Mouse (Mus musculus) CH12.LX (cell line): ENCODE data around the gene Noto. TPM values are rescaled to one million over a fixed set of nuclear protein-coding genes. Genes with fewer than 3 reads are reported as not detected.

Source experiments
- DNase-seq: peaks from one replicate; pipeline ENCODE4 v3.0.0-alpha.2; 2013; ENCODE audit errors: extremely low read depth
- H3K27ac ChIP-seq: 2 replicates; pipeline ENCODE4 v1.5.1; 2012; ENCODE audit warnings: low read depth, mild to moderate bottlenecking, control low read depth, moderate library complexity; ENCODE audit not compliant: insufficient read depth
- H3K27me3 ChIP-seq: replicated peaks from 2 replicates; pipeline ENCODE3; 2012; ENCODE audit warnings: inconsistent platforms
- H3K36me3 ChIP-seq, 2 experiments: replicated peaks in 1 of 2; 2 replicates each; pipeline versions ENCODE3 to v1.6.1; 2012; ENCODE audit warnings: inconsistent platforms in 1 of 2, low read length in 1 of 2, mild to moderate bottlenecking in 1 of 2, mixed read lengths in 1 of 2, moderate library complexity in 1 of 2; ENCODE audit not compliant: control insufficient read depth in 1 of 2, insufficient read depth in 1 of 2
- H3K4me1 ChIP-seq, 2 experiments: 2 replicates each; pipeline ENCODE4 v1.6.1; 2012; ENCODE audit warnings: inconsistent platforms in 1 of 2, moderate library complexity in 1 of 2; ENCODE audit not compliant: insufficient read depth in 2 of 2, control insufficient read depth in 1 of 2
- H3K4me2 ChIP-seq: 2 replicates; pipeline ENCODE4 v1.6.1; 2012; ENCODE audit warnings: low read depth, mild to moderate bottlenecking, control low read depth; ENCODE audit not compliant: poor library complexity, insufficient read depth, severe bottlenecking
- H3K4me3 ChIP-seq, 3 experiments: fragments of 150-350 bp in 1 of 3; sonication (generic) in 1 of 3; replicated peaks in 1 of 3; 2 replicates each; pipeline versions ENCODE3 to v1.5.1; 2011 to 2012; ENCODE audit warnings: low read depth in 2 of 3, low read length in 2 of 3, mild to moderate bottlenecking in 2 of 3, moderate library complexity in 2 of 3, control low read depth in 1 of 3, improper control_type of control experiment in 1 of 3, inconsistent platforms in 1 of 3, mixed read lengths in 1 of 3; ENCODE audit not compliant: poor library complexity in 1 of 3
- H3K79me2 ChIP-seq: replicated peaks from 2 replicates; pipeline ENCODE4 v1.6.1; 2012; ENCODE audit warnings: mild to moderate bottlenecking, moderate library complexity; ENCODE audit not compliant: control insufficient read depth, poor library complexity, insufficient read depth, severe bottlenecking; ENCODE audit errors: extremely low read depth
- H3K9ac ChIP-seq: 2 replicates; pipeline ENCODE4 v1.6.1; 2012; ENCODE audit warnings: low read depth, mild to moderate bottlenecking, control low read depth, moderate library complexity; ENCODE audit not compliant: insufficient read depth
- H3K9me3 ChIP-seq: replicated peaks from 2 replicates; pipeline ENCODE3; 2012; ENCODE audit warnings: low read length, inconsistent platforms, mixed read lengths
- BHLHE40 ChIP-seq: IDR thresholded peaks from 2 replicates; pipeline ENCODE4 v1.6.1; 2011; ENCODE audit warnings: mild to moderate bottlenecking, low read depth, low read length, improper control_type of control experiment
- CHD1 ChIP-seq: IDR thresholded peaks from 2 replicates; pipeline ENCODE4 v1.6.1; 2012; ENCODE audit warnings: low read depth, low read length, improper control_type of control experiment, inconsistent platforms
- CHD2 ChIP-seq: IDR thresholded peaks from 2 replicates; pipeline ENCODE4 v1.6.1; 2011; ENCODE audit warnings: low read length, improper control_type of control experiment
- CTCF ChIP-seq, 2 experiments: IDR thresholded peaks in 1 of 2; conservative IDR thresholded peaks in 1 of 2; 2 replicates each; pipeline ENCODE4 v1.5.1; 2011 to 2012; ENCODE audit warnings: low read depth in 2 of 2, low read length in 2 of 2, improper control_type of control experiment in 1 of 2, inconsistent platforms in 1 of 2, mild to moderate bottlenecking in 1 of 2, moderate library complexity in 1 of 2
- GABPA ChIP-seq: IDR thresholded peaks from 2 replicates; pipeline ENCODE4 v1.6.1; 2012; ENCODE audit warnings: low read depth, low read length, improper control_type of control experiment, inconsistent platforms; ENCODE audit not compliant: insufficient replicate concordance
- HCFC1 ChIP-seq: IDR thresholded peaks from 2 replicates; pipeline ENCODE4 v1.6.1; 2012; ENCODE audit warnings: low read depth, mild to moderate bottlenecking, inconsistent platforms, low read length, improper control_type of control experiment
- JUN ChIP-seq: IDR thresholded peaks from 2 replicates; pipeline ENCODE4 v1.6.1; 2011; ENCODE audit warnings: low read depth, mild to moderate bottlenecking, low read length, improper control_type of control experiment, moderate library complexity; ENCODE audit not compliant: insufficient read depth
- JUND ChIP-seq: conservative IDR thresholded peaks from 2 replicates; pipeline ENCODE4 v1.6.1; 2011; ENCODE audit warnings: low read depth, low read length, improper control_type of control experiment
- MAZ ChIP-seq: IDR thresholded peaks from 2 replicates; pipeline ENCODE4 v1.6.1; 2012; ENCODE audit warnings: low read depth, mild to moderate bottlenecking, inconsistent platforms, low read length, improper control_type of control experiment, moderate library complexity
- MEF2A ChIP-seq: IDR thresholded peaks from 2 replicates; pipeline ENCODE4 v1.6.1; 2014; ENCODE audit warnings: low read depth, mild to moderate bottlenecking, inconsistent platforms, low read length, improper control_type of control experiment, borderline replicate concordance
- MXI1 ChIP-seq: IDR thresholded peaks from 2 replicates; pipeline ENCODE4 v1.6.1; 2011; ENCODE audit warnings: mild to moderate bottlenecking, low read depth, low read length, improper control_type of control experiment
- MYC ChIP-seq: IDR thresholded peaks from 2 replicates; pipeline ENCODE4 v1.6.1; 2011; ENCODE audit warnings: low read depth, mild to moderate bottlenecking, improper control_type of control experiment, low read length
- NELFE ChIP-seq: IDR thresholded peaks from 2 replicates; pipeline ENCODE4 v1.6.1; 2011; ENCODE audit warnings: low read depth, low read length, improper control_type of control experiment
- NRF1 ChIP-seq: IDR thresholded peaks from 2 replicates; pipeline ENCODE4 v1.6.1; 2014; ENCODE audit warnings: low read depth, mild to moderate bottlenecking, inconsistent platforms, low read length, improper control_type of control experiment, moderate library complexity
- PAX5 ChIP-seq: IDR thresholded peaks from 2 replicates; pipeline ENCODE4 v1.6.1; 2012; ENCODE audit warnings: low read length, inconsistent platforms, mixed read lengths
- POLR2A ChIP-seq: IDR thresholded peaks from 2 replicates; pipeline ENCODE4 v1.6.1; 2011; ENCODE audit warnings: low read depth, mild to moderate bottlenecking, improper control_type of control experiment, low read length
- POLR2AphosphoS2 ChIP-seq: IDR thresholded peaks from 2 replicates; pipeline ENCODE4 v1.6.1; 2011; ENCODE audit warnings: low read depth, low read length, improper control_type of control experiment
- RAD21 ChIP-seq: IDR thresholded peaks from 2 replicates; pipeline ENCODE4 v1.6.1; 2011; ENCODE audit warnings: low read depth, mild to moderate bottlenecking, low read length, improper control_type of control experiment, moderate library complexity
- SIN3A ChIP-seq: IDR thresholded peaks from 2 replicates; pipeline ENCODE4 v1.6.1; 2012; ENCODE audit warnings: low read length, improper control_type of control experiment, inconsistent platforms
- SMC3 ChIP-seq: IDR thresholded peaks from 2 replicates; pipeline ENCODE4 v1.6.1; 2011; ENCODE audit warnings: low read depth, low read length, improper control_type of control experiment
- TBP ChIP-seq: conservative IDR thresholded peaks from 2 replicates; pipeline ENCODE4 v1.6.1; 2011; ENCODE audit warnings: low read depth, low read length, improper control_type of control experiment
- TCF12 ChIP-seq: IDR thresholded peaks from 2 replicates; pipeline ENCODE4 v1.6.1; 2014; ENCODE audit warnings: low read depth, mild to moderate bottlenecking, inconsistent platforms, low read length, improper control_type of control experiment
- UBTF ChIP-seq: IDR thresholded peaks from 2 replicates; pipeline ENCODE4 v1.6.1; 2012; ENCODE audit warnings: low read depth, mild to moderate bottlenecking, inconsistent platforms, low read length, improper control_type of control experiment, moderate library complexity
- USF1 ChIP-seq: IDR thresholded peaks from 2 replicates; pipeline ENCODE4 v1.6.1; 2014; ENCODE audit warnings: low read depth, mild to moderate bottlenecking, inconsistent platforms, low read length, improper control_type of control experiment
- USF2 ChIP-seq: conservative IDR thresholded peaks from 2 replicates; pipeline ENCODE4 v1.6.1; 2011; ENCODE audit warnings: low read depth, low read length, improper control_type of control experiment
- ZC3H11A ChIP-seq: IDR thresholded peaks from 2 replicates; pipeline ENCODE4 v1.6.1; 2012; ENCODE audit warnings: low read depth, mild to moderate bottlenecking, inconsistent platforms, low read length, improper control_type of control experiment
- ZNF384 ChIP-seq: IDR thresholded peaks from 2 replicates; pipeline ENCODE4 v1.6.1; 2012; ENCODE audit warnings: low read depth, low read length, improper control_type of control experiment, inconsistent platforms
- dilution Hi-C: fragments of 300-500 bp; cut with MboI; formaldehyde crosslinking; loops from 2 replicates; pipeline ENCODE4 v1.14.3; 2020; ENCODE audit warnings: low sequenced_read_pairs; ENCODE audit not compliant: extremely low pct_unique_long_range_greater_than_20kb, extremely low pct_ligation_motif_present
- in situ Hi-C: fragments of 300-500 bp; cut with MboI; formaldehyde crosslinking; loops from 3 replicates; pipeline ENCODE4 v1.14.3; 2019; ENCODE audit warnings: low sequenced_read_pairs, low pct_ligation_motif_present, low pct_unique_long_range_greater_than_20kb, mixed read lengths
- polyA plus RNA-seq: library from polyadenylated mRNA; unstranded; fragments of >175 nt; gene quantifications from 2 replicates; pipeline ENCODE4 v1.2.1, GENCODE M21; 2012; ENCODE audit warnings: low read depth; ENCODE audit not compliant: insufficient read length
- total RNA-seq, 2 experiments: library from RNA; depleted of rRNA; stranded (reverse); fragments of 300-350 nt in 1 of 2; fragments of >200 nt in 1 of 2; gene quantifications; 2 replicates each; pipeline ENCODE4 v1.2.3; 2012 to 2014

Noto gene
- total and polyA plus RNA-seq, 3 experiments, result not detected

DNA sequence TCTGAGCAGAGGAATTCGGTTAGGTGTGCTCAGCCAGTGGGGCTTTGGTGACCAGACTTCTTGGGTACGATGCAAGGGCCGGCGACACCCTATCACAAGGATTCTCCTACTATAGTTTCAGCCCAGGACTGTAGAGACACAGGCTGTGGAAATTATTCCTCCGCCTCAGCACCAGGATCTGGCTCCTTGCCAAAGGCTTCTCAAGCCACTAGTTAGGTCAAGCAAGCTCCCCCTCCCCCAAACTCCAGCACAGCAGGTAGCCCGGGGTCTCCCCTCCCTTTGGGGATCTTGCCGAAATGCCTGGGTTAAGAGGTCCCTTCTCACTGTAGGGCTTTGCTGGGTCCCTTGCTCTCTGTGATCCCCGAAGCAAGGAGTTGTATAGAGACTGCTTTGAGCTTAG lies 48.3 kb downstream of the Noto start:
- TF ChIP-seq CTCF (conservative IDR thresholded peaks at IDR 0.05 in 1 of 2, IDR thresholded peaks at IDR 0.05 in 1 of 2; ENCODE audit: low read depth in 2 of 2, low read length in 2 of 2) (no peak), ZNF384 (no peak), HCFC1 (no peak), UBTF (no peak), TCF12 (no peak), RAD21 (no peak), POLR2A (no peak), USF2 (no peak), BHLHE40 (no peak), CHD2 (no peak), ZC3H11A (no peak), POLR2AphosphoS2 (no peak), NRF1 (no peak), TBP (no peak), SIN3A (no peak), SMC3 (no peak), PAX5 (no peak), MEF2A (no peak), JUND (no peak), CHD1 (no peak)
- TF ChIP-seq, all 38 proteins: peak for 0
- no peak for DNase-seq
- Histone ChIP-seq H3K27ac (no peak overlapping the region), H3K36me3 (peaks cover 23 to 33% of the 10 kb centered on the region in 2 experiments), H3K9me3 (no peaks in the 10 kb centered on the region), H3K4me1 (peaks cover 2 to 5% of the 10 kb centered on the region in 2 experiments; a peak in 2 of 4 replicates), H3K9ac (no peak overlapping the region), H3K27me3 (peaks cover 19% of the 10 kb centered on the region), H3K79me2 (no peaks in the 10 kb centered on the region), H3K4me2 (no peak overlapping the region), H3K4me3 (no peak overlapping the region)
- dilution Hi-C loops (no loop called here), in situ Hi-C loops (loop anchor here (25.0 kb wide), 1 partner anchor 440 kb away; the partner anchor contains the start of genes Nat8f1, Nat8f4 and Tprkb)

DNA sequence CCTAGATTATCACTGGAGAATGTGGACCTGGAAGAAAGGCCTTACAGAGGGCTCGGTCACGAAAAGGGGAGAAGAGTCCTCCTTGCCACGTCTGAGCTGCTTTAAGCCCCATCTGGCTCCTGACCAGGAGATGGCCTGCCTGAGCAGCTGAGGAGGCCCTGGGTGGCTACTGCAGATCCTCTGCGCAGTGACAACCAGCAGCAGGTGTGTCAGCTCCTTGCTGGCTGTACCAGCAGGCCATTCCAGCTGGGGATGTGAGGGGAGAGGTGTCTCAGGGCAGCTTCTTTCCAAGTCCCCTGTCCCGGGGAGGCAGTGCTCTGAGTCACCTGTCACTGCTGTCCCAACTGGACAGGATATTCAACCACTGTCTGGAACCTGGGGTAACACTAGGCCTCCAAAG lies 48.9 kb downstream of the Noto start:
- Histone ChIP-seq H3K4me2 (no peak overlapping the region), H3K79me2 (no peaks in the 10 kb centered on the region), H3K27me3 (peaks cover 21% of the 10 kb centered on the region), H3K9ac (no peak overlapping the region), H3K36me3 (peaks cover 17 to 27% of the 10 kb centered on the region in 2 experiments), H3K9me3 (no peaks in the 10 kb centered on the region), H3K4me3 (no peak overlapping the region), H3K4me1 (peaks cover 2 to 5% of the 10 kb centered on the region in 2 experiments; a peak in 2 of 4 replicates), H3K27ac (no peak overlapping the region)
- DNase-seq, result no peak
- in situ Hi-C loops (loop anchor here (25.0 kb wide), 1 partner anchor 440 kb away; the partner anchor contains the start of genes Nat8f1, Nat8f4 and Tprkb), dilution Hi-C loops (no loop called here)
- TF ChIP-seq JUN (no peak), CHD2 (no peak), MAZ (no peak), PAX5 (no peak), USF1 (no peak), MXI1 (no peak), NRF1 (no peak), GABPA (no peak), POLR2A (no peak), NELFE (no peak), SIN3A (no peak), TCF12 (no peak), TBP (no peak), MYC (no peak), HCFC1 (no peak)
